Mouse (Mus musculus) gastrocnemius, adult 2 months (tissue): ENCODE results near the gene Entpd2. TPM values are rescaled to one million over a fixed set of nuclear protein-coding genes. Genes with fewer than 3 reads are reported as not detected.

Experiments
- DNase-seq: peaks from one replicate; pipeline ENCODE4 v3.0.0; 2022
- H3K27ac ChIP-seq: fragments of 200-600 bp; 2 replicates; pipeline ENCODE4 v1.8.1; 2022; ENCODE audit warnings: mild to moderate bottlenecking
- H3K4me3 ChIP-seq: fragments of 200-600 bp; 2 replicates; pipeline ENCODE4 v1.8.1; 2022; ENCODE audit warnings: mild to moderate bottlenecking, moderate library complexity
- CTCF ChIP-seq: fragments of 200-600 bp; IDR thresholded peaks from 2 replicates; pipeline ENCODE4 v1.8.1; 2022; ENCODE audit warnings: antibody characterized with exemption, mild to moderate bottlenecking, moderate library complexity
- intact Hi-C: fragments of 180-260 bp; cut with DNase I; formaldehyde crosslinking; loops from one replicate; pipeline ENCODE4 v1.15.1; 2025
- microRNA-seq: library from miRNA; unstranded; fragments of <30 nt; microRNA quantifications from one replicate; pipeline ENCODE4 v1.2.0, GENCODE M21; 2021
- total RNA-seq, 2 experiments: library from RNA; stranded (reverse); gene quantifications; 2 replicates each; pipeline ENCODE4 v1.2.3; 2021

Entpd2 gene
- total RNA-seq, 2 experiments from 2014 or later, result 6.5 to 8.8 TPM

- H3K4me3 ChIP-seq, result no peak overlapping the region
- DNase-seq, result peak; percentile 14
- TF ChIP-seq CTCF, result no peak
- H3K27ac ChIP-seq, result no peak overlapping the region
- intact Hi-C loops, result no loop called here
These were observed 45.4 kb downstream of the Entpd2 start for GRCm38 (mm10) chr2:25441067-25441466.

GRCm38 (mm10) chr2:25442682-25443081, 47.0 kb downstream of the Entpd2 start:
- Histone ChIP-seq H3K4me3 (no peak overlapping the region), H3K27ac (no peak overlapping the region)
- no peak for TF ChIP-seq CTCF
- no peak for DNase-seq
- intact Hi-C loops, result no loop called here

Small RNAs within 50 kb of the gene (microRNA-seq; reads per million reads assigned to microRNA genes)
- gene Mir3087, result not detected

Other genes with a start within 250 kb of the Entpd2 start
- gene Nrarp, start 215.1 kb upstream of the Entpd2 start, total RNA-seq, result 1 to 10 TPM; 4.0 to 5.2 TPM
- 1 to 10 TPM in 1 of 2 experiments, under 1 TPM in 1; 0.59 to 1.0 TPM for gene Tor4a, start 199.0 kb upstream of the Entpd2 start, total RNA-seq
- gene Nelfb, start 184.4 kb upstream of the Entpd2 start, total RNA-seq, result 10 to 100 TPM; 22.3 to 23.1 TPM
- gene Stpg3, start 181.2 kb upstream of the Entpd2 start, total RNA-seq, result not detected
- gene Fam166a, start 177.1 kb upstream of the Entpd2 start, total RNA-seq, result not detected
- gene Tubb4b, start 171.2 kb upstream of the Entpd2 start, total RNA-seq, result 100 to 1,000 TPM; 185 to 269 TPM
- gene Slc34a3, start 161.5 kb upstream of the Entpd2 start, total RNA-seq, result not detected
- gene Rnf224, start 159.1 kb upstream of the Entpd2 start, total RNA-seq, result not detected
- gene Rnf208, start 153.6 kb upstream of the Entpd2 start, total RNA-seq, result under 1 TPM; 0.39 to 0.56 TPM
- not detected for gene Cysrt1, start 153.4 kb upstream of the Entpd2 start, total RNA-seq
- gene AL732309.1, start 149.0 kb upstream of the Entpd2 start, total RNA-seq, result 1 to 10 TPM in 1 of 2 experiments, under 1 TPM in 1; 0.86 to 1.2 TPM
- gene Tmem203, start 140.4 kb upstream of the Entpd2 start, total RNA-seq, result 10 to 100 TPM; 11.4 to 12.6 TPM
- gene Tprn, start 133.3 kb upstream of the Entpd2 start, total RNA-seq, result 1 to 10 TPM; 3.1 to 3.5 TPM
- 10 to 100 TPM; 28.0 to 35.5 TPM for gene Ssna1, start 123.4 kb upstream of the Entpd2 start, total RNA-seq
- gene Anapc2, start 123.4 kb upstream of the Entpd2 start, total RNA-seq, result 10 to 100 TPM; 29.7 to 32.3 TPM
- gene Tmem210, start 107.7 kb upstream of the Entpd2 start, total RNA-seq, result not detected
- gene Lrrc26, start 106.0 kb upstream of the Entpd2 start, total RNA-seq, result not detected
- gene Grin1, start 76.7 kb upstream of the Entpd2 start, total RNA-seq, result not detected
- 10 to 100 TPM; 12.9 to 16.0 TPM for gene Man1b1, start 63.5 kb upstream of the Entpd2 start, total RNA-seq
- gene Dpp7, start 39.5 kb upstream of the Entpd2 start, total RNA-seq, result 10 to 100 TPM; 14.0 to 16.5 TPM
- 1 to 10 TPM; 4.3 to 5.4 TPM for gene Uap1l1, start 30.2 kb upstream of the Entpd2 start, total RNA-seq
- gene Sapcd2, start 23.6 kb upstream of the Entpd2 start, total RNA-seq, result not detected
- gene Npdc1, start 3.5 kb downstream of the Entpd2 start, total RNA-seq, result 10 to 100 TPM; 14.9 to 16.9 TPM
- not detected for gene Fut7, start 27.4 kb downstream of the Entpd2 start, total RNA-seq
- 10 to 100 TPM; 15.1 to 15.3 TPM for gene Abca2, start 32.8 kb downstream of the Entpd2 start, total RNA-seq
- gene Clic3, start 61.0 kb downstream of the Entpd2 start, total RNA-seq, result 1 to 10 TPM in 1 of 2 experiments, under 1 TPM in 1; 0.31 to 1.1 TPM
- 10 to 100 TPM; 13.6 to 14.4 TPM for gene Paxx, start 65.2 kb downstream of the Entpd2 start, total RNA-seq
- gene Ptgds, start 74.2 kb downstream of the Entpd2 start, total RNA-seq, result not detected
- not detected for gene Lcn12, start 98.0 kb downstream of the Entpd2 start, total RNA-seq
- 10 to 100 TPM; 76.9 to 88.4 TPM for gene Fbxw5, start 104.9 kb downstream of the Entpd2 start, total RNA-seq
- 1 to 10 TPM; 1.1 to 1.6 TPM for gene C8g, start 105.8 kb downstream of the Entpd2 start, total RNA-seq
- gene Traf2, start 151.1 kb downstream of the Entpd2 start, total RNA-seq, result 10 to 100 TPM; 12.4 to 13.1 TPM
- 100 to 1,000 TPM; 152 to 179 TPM for gene Edf1, start 162.0 kb downstream of the Entpd2 start, total RNA-seq
- 1 to 10 TPM; 1.6 to 4.0 TPM for gene Mamdc4, start 179.0 kb downstream of the Entpd2 start, total RNA-seq
- gene Phpt1, start 179.3 kb downstream of the Entpd2 start, total RNA-seq, result 10 to 100 TPM; 52.7 to 64.7 TPM
- not detected for gene Ajm1, start 185.9 kb downstream of the Entpd2 start, total RNA-seq
- gene Rabl6, start 212.6 kb downstream of the Entpd2 start, total RNA-seq, result 10 to 100 TPM; 85.6 to 95.2 TPM
- gene Ccdc183, start 221.8 kb downstream of the Entpd2 start, total RNA-seq, result not detected
- gene Tmem141, start 226.1 kb downstream of the Entpd2 start, total RNA-seq, result 10 to 100 TPM; 14.9 to 15.1 TPM
- gene Fcna, start 232.2 kb downstream of the Entpd2 start, total RNA-seq, result 1 to 10 TPM; 1.8 to 5.3 TPM